Mouse (Mus musculus) hindbrain, embryonic 14.5 days (tissue): ENCODE results near the gene E330017A01Rik. TPM values are rescaled to one million over a fixed set of nuclear protein-coding genes. Genes with fewer than 3 reads are reported as not detected.
"Not testable (repeated sequence)": the region's sequence is repeated elsewhere in the genome, so short reads cannot be mapped to it uniquely, and the experiment has no call there.

ENCODE experiments used
- ATAC-seq: fragments of 200-750 bp; cut with Nextera tagmentation; 2 replicates; pipeline ENCODE4 v1.8.0; 2017; ENCODE audit warnings: moderate number of reproducible peaks, mild to moderate bottlenecking, moderate TSS enrichment, moderate library complexity; ENCODE audit not compliant: low FRiP score
- DNase-seq: peaks from one replicate; pipeline ENCODE4 v3.0.0-alpha.2; 2015; ENCODE audit warnings: low spot score
- H3K27ac ChIP-seq: fragments of 300-500 bp; sonication (generic); 2 replicates; pipeline ENCODE4 v1.5.1; 2014; ENCODE audit warnings: mild to moderate bottlenecking, moderate library complexity
- H3K27me3 ChIP-seq: fragments of 300-500 bp; sonication (generic); 2 replicates; pipeline ENCODE4 v1.6.1; 2014; ENCODE audit warnings: mild to moderate bottlenecking, low read length, mixed read lengths; ENCODE audit not compliant: control insufficient read depth, insufficient read depth
- H3K36me3 ChIP-seq: fragments of 300-500 bp; sonication (generic); replicated peaks from 2 replicates; pipeline ENCODE4 v1.6.1; 2014; ENCODE audit not compliant: control insufficient read depth, insufficient read depth
- H3K4me1 ChIP-seq: fragments of 300-500 bp; sonication (generic); replicated peaks from 2 replicates; pipeline ENCODE4 v1.6.1; 2014; ENCODE audit warnings: antibody characterized with exemption, low read length, mixed read lengths; ENCODE audit not compliant: control insufficient read depth, insufficient read depth
- H3K4me2 ChIP-seq: fragments of 300-500 bp; sonication (generic); replicated peaks from 2 replicates; pipeline ENCODE4 v1.6.1; 2014; ENCODE audit warnings: mild to moderate bottlenecking, moderate library complexity
- H3K4me3 ChIP-seq: fragments of 300-500 bp; sonication (generic); replicated peaks from 2 replicates; pipeline ENCODE4 v1.5.1; 2014; ENCODE audit warnings: mild to moderate bottlenecking, low read length
- H3K9ac ChIP-seq: fragments of 300-500 bp; sonication (generic); 2 replicates; pipeline ENCODE4 v1.6.1; 2014
- H3K9me3 ChIP-seq: fragments of 300-500 bp; sonication (generic); 2 replicates; pipeline ENCODE4 v1.6.1; 2016; ENCODE audit warnings: low read length; ENCODE audit not compliant: control insufficient read depth
- WGBS: fragments of 180-500 bp; shearing (Covaris S2); extraction: QIAGEN DNeasy Blood & Tissue Kit; methylation state at CpG from one replicate; pipeline ENCODE4 v1.1.7; 2014; 5-methylcytosine and 5-hydroxymethylcytosine counted together
- polyA plus RNA-seq: library from polyadenylated mRNA; unstranded; fragments of >200 nt; fragmentation: Nextera tagmentation; extraction: Ambion mirVana; gene quantifications from 2 replicates; pipeline ENCODE4 v1.2.1, GENCODE M21; 2014

The E330017A01Rik gene
- polyA plus RNA-seq, 1 experiment from 2014 or later = not detected

GRCm38 (mm10) chr16:58666681-58667080 lies 28.1 kb upstream of the E330017A01Rik start:
- DNase-seq, H3K27me3 ChIP-seq, H3K9me3 ChIP-seq, H3K36me3 ChIP-seq, H3K4me3 ChIP-seq, H3K4me2 ChIP-seq, H3K4me1 ChIP-seq, ATAC-seq, H3K9ac ChIP-seq, H3K27ac ChIP-seq: not testable (repeated sequence)
- 87% methylated on average over 3 of the region's 3 CpGs for WGBS

- not testable (repeated sequence) for H3K9me3 ChIP-seq, H3K4me2 ChIP-seq, H3K4me1 ChIP-seq, ATAC-seq, H3K27me3 ChIP-seq, H3K27ac ChIP-seq, H3K36me3 ChIP-seq, DNase-seq, H3K9ac ChIP-seq, H3K4me3 ChIP-seq
Measured at GRCm38 (mm10) chr16:58665137-58665536, 26.6 kb upstream of the E330017A01Rik start.

- Histone ChIP-seq H3K9ac (no peak overlapping the region), H3K27ac (no peak overlapping the region), H3K9me3 (no peaks in the 10 kb centered on the region), H3K4me1 (no peaks in the 10 kb centered on the region), H3K4me2 (no peak overlapping the region), H3K4me3 (no peak overlapping the region), H3K27me3 (no peaks in the 10 kb centered on the region), H3K36me3 (no peaks in the 10 kb centered on the region)
- ATAC-seq (no peak), DNase-seq (no peak)
- WGBS = 88% methylated on average over 2 of the region's 2 CpGs
Measured at GRCm38 (mm10) chr16:58663816-58664215, 25.3 kb upstream of the E330017A01Rik start.

GRCm38 (mm10) chr16:58663021-58663420 lies 24.5 kb upstream of the E330017A01Rik start:
- no peak overlapping the region for H3K4me2 ChIP-seq
- no peak overlapping the region for H3K4me3 ChIP-seq
- no peaks in the 10 kb centered on the region for H3K4me1 ChIP-seq
- peak; percentile 72; the same call in 1 of the 2 replicates for ATAC-seq
- H3K27ac ChIP-seq = no peak overlapping the region
- WGBS = 73% methylated on average over 5 of the region's 5 CpGs
- peak; percentile 76 for DNase-seq
- no peaks in the 10 kb centered on the region for H3K9me3 ChIP-seq
- H3K36me3 ChIP-seq = no peaks in the 10 kb centered on the region
- no peak overlapping the region for H3K9ac ChIP-seq
- no peaks in the 10 kb centered on the region for H3K27me3 ChIP-seq

- no peaks in the 10 kb centered on the region for H3K9me3 ChIP-seq
- ATAC-seq (no peak), DNase-seq (no peak)
- H3K27ac ChIP-seq = no peak overlapping the region
- no peaks in the 10 kb centered on the region for H3K27me3 ChIP-seq
- H3K4me2 ChIP-seq = no peak overlapping the region
- H3K9ac ChIP-seq = no peak overlapping the region
- no peak overlapping the region for H3K4me3 ChIP-seq
- H3K36me3 ChIP-seq = no peaks in the 10 kb centered on the region
- H3K4me1 ChIP-seq = no peaks in the 10 kb centered on the region
Measured at GRCm38 (mm10) chr16:58662287-58662791, 23.8 kb upstream of the E330017A01Rik start.

GRCm38 (mm10) chr16:58661826-58662225 lies 23.3 kb upstream of the E330017A01Rik start:
- Histone ChIP-seq H3K9ac (no peak overlapping the region), H3K4me2 (no peak overlapping the region), H3K9me3 (no peaks in the 10 kb centered on the region), H3K27ac (no peak overlapping the region), H3K36me3 (no peaks in the 10 kb centered on the region), H3K4me1 (no peaks in the 10 kb centered on the region), H3K27me3 (no peaks in the 10 kb centered on the region), H3K4me3 (no peak overlapping the region)
- 85% methylated on average over 5 of the region's 5 CpGs for WGBS
- no peak for DNase-seq
- no peak for ATAC-seq

- WGBS = 92% methylated on average over 6 of the region's 6 CpGs
Measured at GRCm38 (mm10) chr16:58658668-58659067, 20.1 kb upstream of the E330017A01Rik start.

GRCm38 (mm10) chr16:58656526-58656925 lies 18.0 kb upstream of the E330017A01Rik start:
- H3K4me2 ChIP-seq = no peak overlapping the region
- no peak overlapping the region for H3K4me3 ChIP-seq
- H3K9me3 ChIP-seq = no peaks in the 10 kb centered on the region
- 81% methylated on average over 4 of the region's 4 CpGs for WGBS
- no peak overlapping the region for H3K9ac ChIP-seq
- H3K27me3 ChIP-seq = no peaks in the 10 kb centered on the region
- no peaks in the 10 kb centered on the region for H3K4me1 ChIP-seq
- H3K27ac ChIP-seq = no peak overlapping the region
- no peaks in the 10 kb centered on the region for H3K36me3 ChIP-seq
- ATAC-seq (no peak), DNase-seq (no peak)

More at GRCm38 (mm10) chr16:58658668-58659067, 20.1 kb upstream of the E330017A01Rik start:
- no peak for ATAC-seq
- Histone ChIP-seq H3K27me3 (no peaks in the 10 kb centered on the region), H3K9me3 (no peaks in the 10 kb centered on the region), H3K36me3 (no peaks in the 10 kb centered on the region), H3K4me2 (no peak overlapping the region), H3K9ac (no peak overlapping the region), H3K27ac (no peak overlapping the region), H3K4me3 (no peak overlapping the region), H3K4me1 (no peaks in the 10 kb centered on the region)
- DNase-seq = no peak

GRCm38 (mm10) chr16:58655751-58656150 lies 17.2 kb upstream of the E330017A01Rik start:
- H3K27ac ChIP-seq = no peak overlapping the region
- H3K9me3 ChIP-seq = no peaks in the 10 kb centered on the region
- ATAC-seq (no peak), DNase-seq (no peak)
- H3K4me3 ChIP-seq = no peak overlapping the region
- H3K4me2 ChIP-seq = no peak overlapping the region
- H3K4me1 ChIP-seq = no peaks in the 10 kb centered on the region
- H3K9ac ChIP-seq = no peak overlapping the region
- H3K36me3 ChIP-seq = no peaks in the 10 kb centered on the region
- no peaks in the 10 kb centered on the region for H3K27me3 ChIP-seq

GRCm38 (mm10) chr16:58649979-58650378 lies 11.4 kb upstream of the E330017A01Rik start:
- DNase-seq (no peak), ATAC-seq (no peak)
- no peaks in the 10 kb centered on the region for H3K9me3 ChIP-seq
- no peaks in the 10 kb centered on the region for H3K27me3 ChIP-seq
- no peaks in the 10 kb centered on the region for H3K4me1 ChIP-seq
- no peaks in the 10 kb centered on the region for H3K36me3 ChIP-seq
- no peak overlapping the region for H3K4me2 ChIP-seq
- no peak overlapping the region for H3K4me3 ChIP-seq
- no peak overlapping the region for H3K9ac ChIP-seq
- 95% methylated on average over 10 of the region's 10 CpGs for WGBS
- no peak overlapping the region for H3K27ac ChIP-seq
